Mouse (Mus musculus) G1E-ER4 (cell line): ENCODE results near the gene Gbf1. TPM values are rescaled to one million over a fixed set of nuclear protein-coding genes. Genes with fewer than 3 reads are reported as not detected.

Experiments used
- GATA1 ChIP-seq: IDR thresholded peaks from one replicate; pipeline ENCODE4 v1.8.0; 2012; ENCODE audit warnings: low read length, inconsistent platforms
- polyA plus RNA-seq: library from polyadenylated mRNA; stranded (reverse); fragments of >175 nt; gene quantifications from 2 replicates; pipeline ENCODE4 v1.2.3, GENCODE M21; 2012

Gbf1 gene
- polyA plus RNA-seq, result 280 and 315 TPM in 2 replicates

GRCm38 (mm10) chr19:46152127-46152803, at the start of gene Gbf1:
TSS of gene Gbf1 (plus strand) at chr19:46152509.
- no peak for TF ChIP-seq GATA1

- TF ChIP-seq GATA1, result no peak
Measured at GRCm38 (mm10) chr19:46103437-46104186, 48.7 kb upstream of the Gbf1 start.

DNA sequence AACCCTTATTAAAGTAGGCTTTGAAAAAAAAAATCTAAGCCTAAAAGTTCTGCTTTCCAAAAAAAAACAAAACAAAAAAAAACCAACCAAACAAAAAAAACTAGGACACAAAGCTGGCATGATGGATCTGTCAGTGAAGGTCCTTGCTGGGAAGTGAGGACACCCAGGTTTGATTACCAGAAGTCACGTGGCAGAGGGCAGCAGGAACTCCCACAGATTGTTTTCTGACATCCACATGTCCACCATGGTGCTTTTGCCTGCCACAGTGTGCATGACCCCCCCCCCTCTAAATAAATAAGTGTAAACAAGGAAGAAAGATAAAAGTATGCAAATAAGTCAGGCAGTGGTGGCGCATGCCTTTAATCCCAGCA, 48.1 kb upstream of the Gbf1 start:
- TF ChIP-seq GATA1, result no peak

DNA sequence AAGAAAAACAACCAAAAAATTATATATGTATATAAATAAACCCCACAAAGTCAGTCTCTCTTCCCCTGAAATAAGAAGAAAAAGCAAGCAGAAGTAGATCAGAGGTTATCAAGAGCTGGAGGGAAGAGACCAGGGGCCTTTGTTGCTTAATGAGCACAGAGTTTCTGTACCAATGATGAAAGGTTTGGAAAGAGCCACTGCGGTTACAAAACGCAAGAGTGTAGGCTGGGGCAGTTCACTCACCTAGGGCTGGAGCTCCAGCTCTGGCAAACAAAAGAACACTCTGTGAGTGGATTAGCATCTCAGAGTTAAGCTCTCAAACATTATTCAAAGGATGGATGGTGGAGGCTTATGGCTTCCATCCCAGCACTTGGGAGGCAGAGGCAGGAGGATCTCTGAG, 42.1 kb upstream of the Gbf1 start:
- no peak for TF ChIP-seq GATA1

DNA sequence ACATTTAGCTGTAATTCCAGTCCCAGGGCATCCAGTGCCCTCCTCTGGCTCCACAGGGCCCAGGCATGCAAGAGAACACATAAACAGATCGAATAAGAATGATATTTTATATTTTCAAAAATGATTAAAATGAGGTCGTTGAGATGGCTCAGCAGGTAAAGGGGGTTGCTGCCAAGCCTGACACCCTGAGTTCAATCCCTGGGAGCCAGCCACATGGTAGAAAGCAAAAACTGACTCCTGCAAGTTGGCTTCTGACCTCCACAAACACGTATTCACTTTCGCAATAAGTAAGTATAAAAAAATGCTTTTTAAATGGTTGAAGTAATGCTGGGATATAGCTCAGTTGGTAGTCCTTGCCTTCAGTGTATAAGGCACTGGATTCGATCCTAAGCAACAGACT, 41.5 kb upstream of the Gbf1 start:
- TF ChIP-seq GATA1, result no peak

GRCm38 (mm10) chr19:46114617-46115016, 37.7 kb upstream of the Gbf1 start:
- TF ChIP-seq GATA1, result no peak

DNA sequence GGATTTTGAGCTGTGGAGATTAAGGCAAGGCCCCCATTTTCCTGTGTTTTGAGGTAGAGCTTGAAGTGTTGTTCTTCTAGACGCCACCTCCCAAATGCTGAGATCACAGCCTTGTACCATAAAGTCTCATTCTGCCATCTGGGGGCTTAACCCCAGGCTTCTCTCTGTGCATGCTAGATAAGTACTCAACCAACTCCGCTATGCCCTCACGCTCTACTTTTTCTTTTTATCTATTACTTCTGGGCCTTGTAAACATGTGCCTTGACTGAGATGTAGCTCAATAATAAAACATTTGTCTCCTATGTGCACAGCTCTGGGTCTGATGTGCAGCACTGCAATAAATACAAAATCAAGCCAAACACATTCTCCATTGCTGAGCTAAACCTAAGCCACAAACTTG, 32.9 kb upstream of the Gbf1 start:
- no peak for TF ChIP-seq GATA1

- TF ChIP-seq GATA1, result no peak
Measured at GRCm38 (mm10) chr19:46120872-46121271, 31.4 kb upstream of the Gbf1 start.

- no peak for TF ChIP-seq GATA1
Measured at GRCm38 (mm10) chr19:46123876-46124275, 28.4 kb upstream of the Gbf1 start.

DNA sequence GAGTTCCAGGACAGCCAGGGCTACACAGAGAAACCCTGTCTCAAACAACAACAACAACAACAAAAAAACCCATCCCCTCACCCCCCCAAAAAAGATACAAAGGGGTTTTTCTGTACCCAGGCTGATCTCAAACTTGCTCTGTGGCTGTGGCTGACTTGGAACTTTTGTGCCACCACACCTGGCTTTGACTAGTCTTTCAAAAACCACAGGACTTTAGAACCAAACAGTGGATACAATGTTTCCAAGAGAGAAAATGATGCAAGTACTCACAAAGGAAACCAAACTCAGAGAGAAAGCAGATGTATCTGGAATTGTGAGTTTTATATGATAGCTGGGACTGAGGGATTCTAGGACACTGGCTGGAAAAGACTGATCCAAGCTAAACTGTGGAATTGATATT, 27.7 kb upstream of the Gbf1 start:
- no peak for TF ChIP-seq GATA1

GRCm38 (mm10) chr19:46126301-46126700, 26.0 kb upstream of the Gbf1 start:
- TF ChIP-seq GATA1, result no peak

DNA sequence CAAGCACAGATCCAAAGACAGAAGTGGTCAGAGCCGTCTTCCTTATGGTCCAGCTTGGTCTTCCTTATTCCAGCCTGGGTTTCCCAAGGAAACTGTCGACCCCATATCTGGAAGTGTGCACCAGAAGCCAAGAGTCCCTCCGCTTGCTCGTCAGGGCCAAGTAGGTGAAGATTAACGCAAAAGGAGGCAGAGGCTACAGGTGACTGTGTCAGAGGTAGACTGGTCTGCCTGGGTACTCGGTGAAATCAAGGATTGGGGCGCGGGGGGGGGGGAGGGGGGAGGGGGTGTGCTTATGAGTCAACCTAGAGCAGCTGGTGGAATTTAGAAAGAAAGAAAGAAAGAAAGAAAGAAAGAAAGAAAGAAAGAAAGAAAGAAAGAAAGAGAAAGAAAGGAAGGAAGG, 21.0 kb upstream of the Gbf1 start:
- no peak for TF ChIP-seq GATA1

DNA sequence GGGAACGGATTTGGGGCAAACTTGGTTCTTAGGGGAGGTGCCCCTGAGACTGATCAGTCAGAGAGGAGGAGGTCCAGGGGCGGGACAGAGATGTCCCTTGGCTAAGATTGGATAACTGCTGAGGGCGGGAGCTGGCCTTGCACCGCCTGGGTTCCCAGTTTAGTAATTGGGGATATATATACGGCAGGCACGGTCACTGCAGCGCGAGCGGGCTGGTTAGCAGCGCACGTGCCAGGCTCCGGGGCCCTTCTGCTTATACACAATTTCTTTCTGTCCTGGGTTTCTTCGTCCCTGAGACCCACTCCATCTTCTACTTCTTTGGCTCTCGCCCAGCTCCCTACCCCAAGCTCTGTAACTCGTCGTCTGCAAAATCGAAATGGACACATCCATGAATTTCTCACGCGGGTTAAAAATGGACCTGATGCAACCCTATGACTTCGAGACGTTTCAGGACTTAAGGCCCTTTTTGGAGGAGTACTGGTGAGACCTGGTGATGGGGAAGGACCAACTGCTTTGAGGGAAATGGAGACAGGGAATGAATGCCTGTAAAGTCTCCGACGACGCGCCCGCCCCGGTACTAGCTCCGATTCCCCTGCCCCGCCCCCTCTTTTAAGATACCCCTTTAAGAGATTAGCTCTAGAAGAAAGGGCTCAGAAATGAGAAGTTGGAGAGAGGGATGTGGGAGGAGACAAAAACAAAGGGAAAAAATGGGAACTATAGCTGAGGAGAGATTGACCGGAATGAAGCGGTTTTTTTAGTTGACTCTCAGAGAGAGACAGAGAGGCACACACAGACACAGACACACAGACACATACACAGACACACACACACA, 20.4 kb upstream of the Gbf1 start, which contains the start of gene Elovl3:
Gene Elovl3 (plus strand): TSS at position 204 of the 832 bp plus-strand sequence.
- TF ChIP-seq GATA1, result no peak

DNA sequence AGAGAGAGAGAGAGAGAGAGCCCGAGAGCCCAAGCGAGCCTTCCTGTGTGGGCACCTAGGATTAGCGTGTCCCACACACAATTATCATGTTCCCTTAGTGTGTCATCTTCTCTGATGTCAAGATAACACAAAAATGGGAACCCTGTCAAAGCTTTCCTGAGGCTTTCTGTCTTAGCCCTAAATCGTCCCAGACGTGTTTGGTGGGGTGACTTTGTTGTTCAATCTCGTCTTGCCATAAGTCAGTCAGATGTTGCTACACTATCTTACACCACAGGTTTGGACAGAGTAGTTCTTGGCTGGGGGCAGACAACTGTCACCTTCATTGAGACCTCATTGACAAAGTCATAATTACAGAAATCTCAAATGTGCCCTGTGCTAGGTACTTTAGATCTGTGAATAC, 19.7 kb upstream of the Gbf1 start:
- no peak for TF ChIP-seq GATA1

DNA sequence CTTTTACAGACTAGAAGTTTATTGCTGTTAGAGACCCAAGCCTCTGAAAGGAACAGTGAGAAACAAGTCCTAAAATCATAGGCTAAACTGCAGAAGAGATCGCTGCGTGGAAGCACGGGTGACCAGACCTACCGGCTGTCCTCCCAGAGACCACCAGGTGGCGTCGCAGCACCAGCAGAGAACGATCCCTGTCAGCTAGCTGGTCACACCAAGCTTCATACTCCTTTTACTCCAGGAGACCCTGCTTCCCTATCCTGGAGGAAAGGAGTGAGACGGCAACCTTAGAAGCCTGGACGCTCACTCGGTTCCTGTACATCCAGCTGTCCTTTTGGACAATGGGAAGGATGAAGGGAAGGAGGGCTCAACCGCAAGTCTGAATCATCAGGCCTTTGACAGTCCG, 17.0 kb upstream of the Gbf1 start:
- no peak for TF ChIP-seq GATA1
